Mouse (Mus musculus) retina, postnatal 1 day (tissue): Measurements from ENCODE around the gene Nell2.

Experiments used
- DNase-seq: peaks from one replicate; pipeline ENCODE4 v3.0.0-alpha.2; 2012

Gene Nell2

GRCm38 (mm10) chr15:95467195-95467594 is 61.2 kb downstream of the Nell2 start:
- no peak for DNase-seq

GRCm38 (mm10) chr15:95460041-95460566 is 68.3 kb downstream of the Nell2 start:
- no peak for DNase-seq

- no peak for DNase-seq
Observed at GRCm38 (mm10) chr15:95444586-95444985, 83.8 kb downstream of the Nell2 start.

- DNase-seq, result no peak
Observed at GRCm38 (mm10) chr15:95437740-95438139, 90.6 kb downstream of the Nell2 start.

- no peak for DNase-seq
Observed at GRCm38 (mm10) chr15:95436261-95436660, 92.1 kb downstream of the Nell2 start.

- peak; percentile 57 for DNase-seq
Observed at GRCm38 (mm10) chr15:95431156-95431799, 97.1 kb downstream of the Nell2 start.

- no peak for DNase-seq
Observed at GRCm38 (mm10) chr15:95430000-95430399, 98.4 kb downstream of the Nell2 start.

GRCm38 (mm10) chr15:95428003-95428663 is 100.2 kb downstream of the Nell2 start:
- peak; percentile 88 for DNase-seq

- no peak for DNase-seq
Observed at GRCm38 (mm10) chr15:95425085-95425484, 103.3 kb downstream of the Nell2 start.

- no peak for DNase-seq
Observed at GRCm38 (mm10) chr15:95422226-95422950, 106.0 kb downstream of the Nell2 start.

GRCm38 (mm10) chr15:95418641-95419040 is 109.7 kb downstream of the Nell2 start:
- no peak for DNase-seq

- no peak for DNase-seq
Observed at GRCm38 (mm10) chr15:95411949-95412741, 116.2 kb downstream of the Nell2 start.

- no peak for DNase-seq
Observed at GRCm38 (mm10) chr15:95410213-95410843, 118.0 kb downstream of the Nell2 start.

- DNase-seq, result no peak
Observed at GRCm38 (mm10) chr15:95390347-95390746, 138.0 kb downstream of the Nell2 start.

- DNase-seq, result no peak
Observed at GRCm38 (mm10) chr15:95388950-95389349, 139.4 kb downstream of the Nell2 start.

GRCm38 (mm10) chr15:95380859-95381258 is 147.5 kb downstream of the Nell2 start:
- DNase-seq, result no peak

- no peak for DNase-seq
Observed at GRCm38 (mm10) chr15:95370720-95371395, 157.5 kb downstream of the Nell2 start.

- no peak for DNase-seq
Observed at GRCm38 (mm10) chr15:95368185-95368584, 160.2 kb downstream of the Nell2 start.

GRCm38 (mm10) chr15:95366506-95366905 is 161.9 kb downstream of the Nell2 start:
- DNase-seq, result no peak

- DNase-seq, result no peak
Observed at GRCm38 (mm10) chr15:95354806-95355205, 173.6 kb downstream of the Nell2 start.
